Mouse (Mus musculus): ENCODE data around the gene Ces1f. TPM values are rescaled to one million over a fixed set of nuclear protein-coding genes. Genes with fewer than 3 reads are reported as not detected.

Ces1f gene
- total RNA-seq, 2 experiments from 2014 or later, result 0.72 to 0.86 TPM

DNA sequence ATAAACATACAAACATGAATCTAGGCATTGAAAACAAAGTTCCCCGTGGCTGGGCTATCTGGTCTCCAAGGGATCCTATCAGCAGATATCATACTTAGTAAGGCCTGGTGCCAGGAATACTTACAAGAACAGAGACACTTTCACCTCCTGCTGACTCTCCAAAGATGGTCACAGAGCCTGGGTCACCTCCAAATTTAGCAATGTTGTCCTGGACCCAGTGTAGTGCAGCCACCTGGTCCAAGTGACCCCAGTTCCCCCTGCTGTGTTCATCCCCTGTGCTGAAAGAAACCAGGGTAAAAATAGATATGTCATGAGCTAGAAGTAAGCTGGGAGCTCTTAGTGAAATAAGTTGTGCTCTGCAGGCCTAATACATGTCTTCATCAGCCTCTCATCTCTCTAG lies 62.2 kb downstream of the Ces1f start:
- intact Hi-C loops (cut with DNase I), result no loop called here
- peak; percentile 67 to 87 for DNase-seq

DNA sequence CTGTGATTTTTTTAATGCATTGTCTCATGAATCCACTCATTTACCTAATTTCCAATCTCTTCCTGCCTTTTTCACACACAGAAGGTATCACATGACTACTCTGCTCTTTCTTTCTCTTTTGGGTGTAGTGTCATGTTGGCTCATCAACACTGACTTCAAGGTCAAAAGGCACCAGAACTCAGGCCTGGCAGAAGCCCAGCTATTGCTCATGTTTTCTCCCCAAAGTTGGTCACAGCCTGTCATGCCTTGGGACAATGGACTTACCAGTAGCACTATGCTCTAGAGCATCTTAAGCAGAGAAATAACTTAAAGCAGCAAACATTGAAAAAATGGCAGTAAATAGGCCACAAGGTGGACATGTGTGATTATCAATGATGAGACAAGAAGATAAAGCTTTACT lies 68.5 kb downstream of the Ces1f start:
- no peak for DNase-seq
- intact Hi-C loops (cut with DNase I), result no loop called here

Other genes starting within 250 kb of the Ces1f start
- not detected for gene Ces1a, start 231.6 kb downstream of the Ces1f start, total RNA-seq (2021)
- gene Ces1b, start 199.7 kb downstream of the Ces1f start, total RNA-seq (2021), result not detected
- gene Ces1c, start 148.5 kb downstream of the Ces1f start, total RNA-seq (2021), result not detected
- 10 to 100 TPM; 29.5 to 57.4 TPM for gene Ces1d, start 81.9 kb downstream of the Ces1f start, total RNA-seq (2021)
- 1 to 10 TPM in 1 of 2 experiments, under 1 TPM in 1; 0.94 to 1.0 TPM for gene Ces1e, start 50.1 kb downstream of the Ces1f start, total RNA-seq (2021)
- gene Ces1g, start 57.6 kb upstream of the Ces1f start, total RNA-seq (2021), result not detected
- gene Ces1h, start 100.0 kb upstream of the Ces1f start, total RNA-seq (2021), result not detected